Mouse (Mus musculus): ENCODE data around the gene Car11.

GRCm38 (mm10) chr7:45727625-45728024 is 28.0 kb downstream of the Car11 start:
- TF ChIP-seq CTCF (IDR thresholded peaks at IDR 0.05; ENCODE audit: extremely low read depth, insufficient read depth, low read length), result no peak
- TF ChIP-seq POLR2A (IDR thresholded peaks at IDR 0.05; ENCODE audit: extremely low read depth, insufficient read depth, low read length), result no peak

All from cortical plate, adult 2 months (tissue).